Mouse (Mus musculus) right cerebral cortex, postnatal 36 days (tissue): ENCODE data around the gene Mrvi1.

Experiments
- DNase-seq, 2 experiments: peaks; one replicate each; pipeline ENCODE4 v3.0.0; 2022; ENCODE audit warnings: low spot score in 2 of 2, mixed read lengths in 1 of 2

The Mrvi1 gene

DNA sequence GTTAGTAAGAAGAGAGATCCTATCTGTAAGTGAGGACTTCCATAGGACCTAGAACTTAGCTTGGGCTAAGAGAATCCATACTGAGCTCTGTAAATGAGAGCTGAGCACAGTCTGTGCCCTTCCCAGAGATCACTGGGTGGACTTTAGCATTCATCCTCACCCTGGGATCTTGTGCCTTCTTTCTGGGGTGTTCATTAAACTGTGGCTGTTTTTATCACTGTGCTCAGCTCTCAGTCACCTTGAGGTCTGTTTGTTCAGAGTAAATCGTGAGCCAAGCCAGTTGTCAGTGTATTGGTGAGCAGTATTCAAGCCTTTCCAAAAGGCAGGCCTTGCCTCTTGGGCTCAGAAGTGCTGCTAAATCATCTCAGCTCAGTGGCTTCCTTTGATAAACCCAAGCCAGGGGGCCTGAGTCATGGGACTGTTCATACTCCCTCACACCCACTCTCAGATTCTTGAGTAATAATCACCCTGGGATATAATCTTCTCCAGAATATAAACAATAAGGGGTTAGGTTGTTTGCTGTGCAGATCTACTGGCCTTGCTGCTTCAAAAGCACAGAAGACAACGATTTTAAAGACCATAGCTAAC lies 100.4 kb downstream of the Mrvi1 start:
- DNase-seq: no peak

DNA sequence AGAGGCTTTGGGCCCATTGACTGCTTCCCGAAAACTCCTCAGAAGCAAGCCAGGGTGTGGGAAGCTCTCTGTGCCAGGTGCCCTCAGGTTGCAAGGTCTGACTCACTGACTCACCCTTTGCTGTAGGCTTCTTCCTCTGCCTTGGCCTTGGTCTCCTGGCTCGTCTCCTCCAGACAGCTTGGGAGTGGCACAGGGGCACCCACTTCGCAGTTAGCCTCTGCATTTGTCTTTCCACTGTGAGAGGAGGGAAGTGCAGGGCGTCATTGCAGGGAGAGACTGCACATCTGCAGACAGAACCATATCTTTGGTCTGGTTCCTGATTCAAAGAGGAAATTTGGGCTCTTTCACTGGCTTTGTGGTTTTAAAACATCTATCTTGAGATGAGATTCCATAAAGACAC lies 104.2 kb downstream of the Mrvi1 start:
- no peak for DNase-seq

DNA sequence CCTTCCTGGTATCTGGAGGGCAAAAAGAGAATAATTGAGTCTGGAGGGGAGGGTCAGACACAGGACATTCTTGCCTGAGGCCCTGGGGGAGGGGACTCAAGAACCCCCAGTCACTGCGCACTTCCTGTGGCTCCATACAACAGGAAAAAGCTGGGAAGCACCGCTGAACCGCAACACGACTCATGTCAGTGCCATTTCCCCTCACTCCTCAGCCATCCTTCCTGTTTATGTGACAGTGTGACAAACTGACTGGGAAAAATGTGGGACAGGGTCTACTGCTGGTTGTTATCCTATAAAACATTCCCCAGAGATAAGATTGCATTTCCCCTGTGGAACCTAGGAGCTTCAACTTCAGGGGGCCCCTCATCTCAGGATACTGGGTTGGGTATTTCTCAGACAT lies 105.3 kb downstream of the Mrvi1 start:
- DNase-seq: no peak

DNA sequence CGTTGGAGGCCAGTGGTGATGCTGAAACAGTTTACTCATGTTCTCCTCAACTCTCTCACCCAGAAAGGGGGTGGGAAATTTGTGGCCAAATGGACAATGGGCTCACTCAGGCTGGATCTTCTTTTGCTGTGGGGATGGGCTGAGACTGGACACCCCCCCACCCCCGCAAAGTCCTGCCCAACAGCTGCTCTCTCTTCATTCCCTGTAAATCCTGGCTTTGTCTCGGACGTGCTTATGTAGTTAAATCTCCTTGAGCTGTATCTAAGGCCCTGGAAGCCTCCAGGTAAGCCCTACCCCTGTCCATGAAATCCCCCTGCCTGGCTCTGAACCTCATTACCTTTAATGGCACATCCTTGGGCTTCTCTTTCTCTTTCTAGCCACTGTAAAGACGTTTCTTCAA lies 113.5 kb downstream of the Mrvi1 start:
- DNase-seq: no peak

DNA sequence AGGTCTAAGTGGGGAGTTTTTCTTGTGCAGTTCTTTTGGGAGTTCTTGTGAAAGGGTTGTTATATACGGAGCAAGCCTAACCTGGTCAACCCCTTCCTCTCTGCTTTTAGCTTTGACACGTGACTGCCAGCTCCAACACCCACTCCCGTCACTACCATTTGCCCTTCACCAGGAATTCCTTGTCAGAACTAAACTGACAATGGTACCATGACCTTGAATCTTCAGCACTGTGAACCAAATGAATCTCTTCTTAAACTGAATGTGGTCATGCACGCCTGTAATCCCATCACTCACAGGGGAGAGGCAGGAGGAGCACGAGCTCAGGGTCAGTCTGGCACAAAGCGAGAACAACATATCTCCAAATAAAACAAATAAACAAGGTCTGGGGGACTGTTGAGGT lies 115.1 kb downstream of the Mrvi1 start:
- no peak for DNase-seq

DNA sequence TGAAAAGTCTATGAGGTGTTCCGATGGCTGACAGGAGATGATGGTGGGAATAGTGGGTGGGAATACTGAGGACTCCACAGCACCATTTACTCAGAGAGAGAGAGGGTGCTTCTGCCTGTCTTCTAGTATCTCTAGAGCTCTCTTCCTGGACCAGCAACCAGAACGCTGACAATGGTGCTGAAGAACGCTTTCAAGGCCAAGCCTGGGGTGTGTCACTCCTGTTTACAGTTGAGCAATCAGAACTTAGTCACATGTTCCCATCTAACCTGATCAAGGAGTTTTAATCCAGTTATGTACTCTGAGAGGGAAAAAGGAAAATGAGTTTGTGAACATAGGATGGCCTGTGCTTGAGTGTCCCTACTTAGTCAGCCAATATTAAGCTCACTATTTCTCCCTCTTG lies 116.2 kb downstream of the Mrvi1 start:
- no peak for DNase-seq

DNA sequence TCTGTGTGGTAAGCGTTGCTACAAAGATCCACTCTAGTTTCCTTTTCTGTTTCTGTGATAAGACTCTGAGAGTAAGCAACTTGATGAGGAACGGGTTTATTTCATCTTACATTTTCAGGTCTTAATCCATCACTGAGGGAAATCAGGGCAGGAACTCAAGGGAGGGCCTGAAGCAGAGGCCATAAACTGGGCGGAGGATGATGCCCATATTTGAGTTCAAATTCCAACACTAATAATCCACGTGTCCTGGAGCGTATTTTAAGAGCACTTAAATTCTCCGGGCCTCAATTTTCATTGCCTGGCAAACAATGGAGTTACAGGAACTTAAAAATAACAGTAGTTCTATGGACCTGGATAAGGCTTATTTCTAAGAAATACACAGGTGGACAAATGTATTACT lies 116.7 kb downstream of the Mrvi1 start:
- DNase-seq: no peak

DNA sequence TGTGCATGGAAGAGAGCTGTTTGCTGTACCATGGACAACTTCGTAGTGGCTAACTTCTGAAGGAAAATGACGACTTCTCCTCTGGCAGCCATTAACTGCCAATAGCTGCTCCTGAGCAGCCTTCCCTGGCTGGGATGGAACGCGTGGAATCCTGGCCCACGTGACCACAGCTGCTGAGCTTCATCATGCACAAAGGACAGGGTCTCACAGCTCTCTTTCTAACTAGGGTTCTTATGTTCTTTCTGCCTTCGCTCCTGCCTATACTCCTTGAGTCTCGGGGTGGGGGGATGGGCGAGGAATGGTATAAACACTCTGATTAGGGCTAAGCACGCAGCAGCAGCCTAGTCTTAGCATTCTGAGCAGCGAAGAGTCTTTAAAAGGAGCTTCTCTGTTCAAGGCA lies 117.2 kb downstream of the Mrvi1 start:
- DNase-seq: no peak

DNA sequence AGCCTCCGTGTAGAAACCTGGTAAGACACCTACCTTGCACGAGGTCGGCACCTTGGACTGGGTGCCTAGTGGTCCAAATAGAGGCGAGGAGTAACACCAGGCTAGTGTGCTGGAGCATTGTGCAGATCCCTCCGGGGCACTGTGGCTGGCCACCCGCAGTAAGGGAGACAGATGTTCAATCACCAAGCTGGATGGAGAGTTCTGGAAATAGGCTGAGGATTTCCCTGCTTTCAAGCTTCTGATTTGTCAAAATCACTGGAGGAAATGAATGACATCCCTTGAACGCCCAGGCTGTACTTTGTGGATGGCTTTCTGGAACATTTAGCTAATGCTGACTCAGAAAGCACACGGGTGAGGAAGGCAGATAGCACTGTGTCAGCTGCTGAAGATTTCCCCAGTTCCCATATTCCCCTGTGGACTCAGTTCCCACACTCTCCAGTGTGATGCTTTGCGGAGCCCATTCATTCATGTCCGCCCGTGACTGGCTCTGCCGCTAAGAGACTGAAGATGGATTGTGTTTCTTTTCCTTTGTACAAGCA lies 119.4 kb downstream of the Mrvi1 start, which contains the start of gene Lyve1:
Lyve1 (minus strand) TSS at position 489 of the 539 bp plus-strand sequence.
- DNase-seq: no peak

DNA sequence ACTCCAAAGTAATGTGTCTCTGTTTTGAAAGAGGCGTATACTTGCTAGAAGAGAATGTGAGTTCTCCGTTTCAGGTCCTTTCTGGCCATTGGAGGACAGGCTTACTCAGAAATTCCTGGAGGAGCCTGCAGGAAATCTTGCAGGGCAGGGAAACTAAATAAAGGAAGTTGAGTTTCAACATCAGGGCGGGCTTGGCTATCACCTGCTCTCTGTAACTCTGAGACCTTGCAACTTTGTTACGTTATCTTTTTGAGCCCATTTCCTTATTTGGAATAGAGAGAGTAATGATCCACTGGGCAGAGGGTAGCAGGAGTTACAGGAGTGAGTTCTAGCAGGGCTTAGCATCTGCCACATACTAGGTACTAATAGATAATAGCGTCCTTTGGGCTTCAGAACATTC lies 122.1 kb downstream of the Mrvi1 start:
- DNase-seq: no peak

DNA sequence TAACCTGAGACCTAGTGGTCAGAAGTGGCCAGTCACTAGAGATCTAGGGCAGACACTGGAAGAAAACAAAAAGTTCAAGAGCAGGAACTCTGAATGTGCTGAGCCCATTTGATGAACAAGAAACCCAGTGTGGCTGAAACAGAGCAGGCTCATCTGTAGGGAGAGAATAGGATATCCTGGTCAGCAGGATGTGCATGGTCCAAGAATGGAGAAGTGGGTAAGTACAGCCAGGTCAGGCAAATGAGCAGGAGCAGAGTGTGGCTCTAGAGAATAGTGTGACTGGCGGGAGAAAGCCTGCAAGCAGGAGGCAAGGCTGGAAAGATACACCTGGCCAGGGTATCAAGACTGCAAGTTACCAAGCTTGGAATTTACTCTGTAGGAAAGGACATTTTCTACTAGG lies 126.7 kb downstream of the Mrvi1 start:
- DNase-seq: no peak

DNA sequence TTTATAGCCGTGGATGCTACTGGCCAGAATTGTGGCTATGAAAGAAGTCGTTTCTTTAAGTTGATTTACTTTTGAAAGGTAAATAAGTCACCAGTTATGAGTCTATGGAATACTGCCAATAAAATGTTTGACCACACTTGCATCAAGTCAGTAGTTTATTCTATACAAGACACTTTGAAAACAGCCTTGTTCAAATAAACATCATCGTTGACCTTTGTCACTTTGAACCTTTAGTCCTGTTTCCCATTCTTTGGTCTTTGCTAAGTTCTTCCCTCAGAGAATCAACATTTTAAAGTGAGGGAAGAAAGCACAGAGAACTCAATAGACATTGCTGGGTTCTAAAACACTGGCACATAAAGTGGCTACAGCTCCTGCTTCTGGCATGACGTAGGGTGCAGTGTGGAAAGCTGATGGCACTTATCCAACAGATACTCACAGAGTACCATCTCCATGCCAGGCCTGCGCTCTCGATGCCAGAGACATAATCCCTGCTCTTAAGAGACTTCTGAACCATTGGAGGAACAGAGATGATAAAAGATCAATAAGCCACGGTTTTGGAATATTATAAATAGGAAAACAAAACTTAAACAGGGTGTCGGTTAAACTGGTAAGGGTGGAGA lies 127.2 kb downstream of the Mrvi1 start:
- no peak for DNase-seq

DNA sequence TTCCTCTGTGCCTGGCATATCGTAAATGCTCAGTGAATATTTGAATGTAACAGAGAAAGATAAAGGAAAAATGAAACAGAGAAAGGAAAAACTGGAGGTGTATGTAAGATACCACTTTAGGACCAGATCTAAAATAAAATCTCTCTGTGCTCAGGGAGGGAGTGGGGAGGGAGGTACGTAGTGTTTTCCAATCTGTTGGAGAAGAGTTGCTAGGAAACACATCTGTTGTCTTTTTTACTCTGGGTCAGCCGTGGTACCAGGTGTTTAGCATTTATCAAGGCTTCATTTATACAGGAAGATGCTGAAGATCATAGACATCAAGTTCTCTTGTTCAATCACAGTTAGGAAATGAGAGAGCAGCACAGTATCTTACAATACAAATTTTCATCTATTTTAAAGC lies 127.7 kb downstream of the Mrvi1 start:
- peak; percentile 17 to 31 for DNase-seq

DNA sequence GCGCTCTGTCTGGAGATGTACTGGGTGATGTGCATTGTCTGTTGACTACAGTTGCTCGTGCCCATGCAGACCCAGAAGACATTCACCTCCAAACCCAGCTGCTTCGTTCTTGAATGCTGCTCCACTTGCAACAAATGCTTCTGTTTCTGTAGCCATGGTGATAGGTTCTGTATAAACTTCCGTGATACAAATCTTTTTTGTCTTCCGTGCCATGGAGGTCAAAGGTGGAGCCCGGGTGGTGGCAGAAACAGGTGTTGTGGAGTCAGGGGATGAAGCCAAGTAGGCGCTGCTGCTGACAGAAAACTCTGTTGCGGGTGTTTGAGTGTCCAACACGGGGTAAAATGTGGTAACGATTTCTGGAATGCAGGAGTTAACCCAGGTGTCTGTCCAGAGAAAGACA lies 128.7 kb downstream of the Mrvi1 start:
- DNase-seq: no peak

DNA sequence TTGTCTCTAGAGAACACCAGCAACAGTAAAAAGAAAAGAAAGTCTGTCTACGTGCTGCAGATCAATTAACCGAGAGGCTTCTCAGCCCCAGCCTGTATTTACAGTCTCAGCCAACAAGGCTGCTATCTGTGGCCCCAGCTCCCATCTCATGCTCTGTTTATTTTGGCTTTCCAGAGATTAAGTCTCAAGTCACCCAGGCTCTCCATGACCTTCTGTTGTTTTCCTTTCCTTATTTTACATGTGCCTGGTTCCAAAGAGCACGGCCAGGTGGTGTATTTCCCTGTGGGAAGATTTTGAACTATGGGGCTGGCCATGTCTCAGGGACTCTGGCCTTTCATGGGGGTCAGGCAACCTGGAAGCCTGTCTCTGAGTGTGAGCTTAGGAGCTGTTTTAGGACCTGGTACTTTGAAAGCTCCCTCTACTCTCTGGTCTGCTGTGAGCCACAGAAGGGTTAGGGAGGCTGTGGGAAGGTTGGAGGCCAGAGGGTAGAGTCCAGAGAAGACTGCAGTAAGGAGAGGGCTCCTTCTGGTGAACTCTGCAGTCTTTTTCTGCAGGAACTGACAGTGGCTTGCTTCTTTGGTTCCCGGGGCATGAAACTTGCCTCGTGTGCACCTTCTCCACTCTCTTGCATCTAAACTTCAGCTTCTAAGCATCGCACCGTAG lies 130.6 kb downstream of the Mrvi1 start:
- DNase-seq: no peak

DNA sequence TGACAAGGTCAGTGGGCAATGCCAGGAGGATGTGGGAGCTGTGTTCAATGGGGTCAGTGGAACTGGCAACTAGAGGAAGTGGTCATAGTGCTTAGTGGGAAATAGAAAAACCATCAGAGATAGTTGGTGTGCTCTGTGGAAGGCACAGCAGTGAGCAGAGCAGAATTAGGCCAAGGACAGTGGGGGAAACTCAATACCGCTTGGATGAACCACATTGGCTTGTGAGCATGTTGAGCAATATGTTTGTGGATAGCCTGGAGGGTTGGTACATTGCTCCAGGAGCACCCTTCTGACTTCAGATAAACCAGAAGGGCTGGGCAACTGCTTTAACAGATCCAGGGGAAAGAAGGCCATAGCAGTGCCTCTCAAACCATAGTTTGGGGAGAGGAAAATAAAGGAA lies 133.9 kb downstream of the Mrvi1 start:
- DNase-seq: no peak

DNA sequence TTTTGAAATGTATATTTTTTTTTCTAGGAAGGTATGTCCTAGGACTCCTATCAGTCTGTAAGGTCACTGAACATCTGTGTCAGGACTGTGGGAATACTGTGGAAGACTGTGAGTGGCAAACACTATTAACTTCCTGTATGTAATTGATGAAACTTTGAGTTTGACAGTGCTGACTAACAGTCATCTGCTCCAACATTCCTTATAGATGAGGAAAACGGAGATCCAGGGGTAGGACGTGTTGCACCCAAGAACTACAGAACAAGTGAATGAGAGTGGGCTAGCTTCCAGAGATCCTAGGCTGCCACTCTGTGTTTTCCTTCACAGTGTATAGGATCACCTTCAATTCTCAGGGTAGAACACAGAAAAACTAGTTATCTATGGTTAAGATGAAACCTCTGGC lies 134.9 kb downstream of the Mrvi1 start:
- DNase-seq: no peak

DNA sequence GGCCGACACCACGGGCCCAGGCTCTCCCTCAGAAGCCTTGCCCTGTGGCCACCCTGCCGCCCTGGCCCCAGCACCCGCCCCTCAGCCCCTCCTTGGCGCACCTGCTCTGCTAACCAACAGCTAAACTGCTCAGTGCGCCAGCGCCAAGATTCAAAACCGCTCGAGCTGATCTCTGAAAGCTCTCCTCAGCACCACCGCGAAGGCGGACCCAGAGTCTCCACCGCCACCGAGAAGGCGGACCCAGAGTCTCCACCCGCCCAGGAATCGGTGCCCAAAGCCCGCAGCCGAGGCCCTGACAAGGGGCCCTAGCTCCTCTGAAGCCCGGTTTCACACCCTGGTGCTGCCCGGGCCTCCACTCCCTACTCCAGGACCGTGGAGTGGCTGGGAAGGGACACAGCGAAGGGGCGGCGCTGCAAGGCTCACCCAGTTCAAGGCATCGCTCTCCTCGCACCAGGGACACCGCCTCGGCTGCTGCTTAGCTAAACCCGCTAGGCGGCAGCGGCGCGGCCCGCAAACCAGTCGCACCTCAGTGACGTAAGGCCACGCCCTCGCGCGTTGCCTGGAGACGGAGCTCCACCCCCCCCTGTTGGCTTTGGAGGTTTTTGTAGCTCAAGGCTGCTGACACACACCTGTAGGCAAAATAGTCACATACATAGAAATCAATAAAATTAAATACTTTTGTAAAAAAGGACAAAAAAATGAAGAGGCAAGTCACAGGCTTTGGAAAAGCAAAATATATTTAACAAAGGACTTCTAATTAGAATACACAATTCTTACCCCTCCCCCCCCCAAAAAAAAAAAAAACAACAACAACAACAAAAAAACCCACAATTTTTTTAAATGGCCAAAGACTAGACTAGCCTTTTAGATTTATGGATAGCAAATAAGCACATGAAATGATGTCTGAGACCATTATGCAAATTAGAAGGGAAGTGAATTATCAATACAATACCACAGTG lies 138.1 kb downstream of the Mrvi1 start, which contains the start of gene Rnf141:
Rnf141 (minus strand) TSS at position 542 of the 959 bp plus-strand sequence.
- peak; percentile 89 to 90 for DNase-seq

DNA sequence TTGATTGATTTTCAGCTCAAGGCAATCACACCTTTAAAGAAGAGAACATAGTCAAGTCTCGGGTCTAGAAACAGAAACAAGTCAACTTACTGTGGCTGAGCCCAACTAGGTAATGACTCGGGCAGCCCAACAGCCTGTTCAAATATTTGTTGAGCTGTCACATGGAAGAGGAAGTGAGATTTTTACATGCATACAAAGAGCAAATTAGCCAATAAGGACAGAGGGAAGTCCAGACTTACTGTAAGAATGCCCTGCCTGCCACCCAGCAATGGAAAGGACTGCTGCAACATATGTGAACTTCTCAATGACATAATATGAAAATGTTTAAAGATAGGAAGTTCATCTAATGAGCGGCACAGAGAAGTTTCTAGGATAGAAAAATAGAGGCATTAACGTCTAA lies 141.9 kb downstream of the Mrvi1 start:
- DNase-seq: no peak

DNA sequence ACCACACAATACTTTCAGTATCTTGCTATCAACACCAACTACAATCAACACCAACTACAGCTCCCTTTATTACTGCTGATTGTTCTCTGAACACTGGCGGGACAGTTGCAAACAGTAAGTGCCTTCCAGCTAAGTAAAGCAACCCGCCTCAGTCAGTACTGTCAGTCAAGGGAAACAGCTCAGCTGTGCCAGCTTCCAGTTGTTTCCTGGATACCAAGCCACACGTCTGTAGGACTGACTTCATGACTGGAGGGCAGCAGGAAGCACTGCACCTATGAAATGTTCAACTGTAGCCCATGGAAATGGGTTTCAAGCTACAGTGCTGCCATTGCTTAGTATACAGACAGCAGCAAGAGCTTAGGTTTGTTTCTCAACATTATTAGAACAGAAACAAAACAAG lies 147.7 kb downstream of the Mrvi1 start:
- DNase-seq: no peak

DNA sequence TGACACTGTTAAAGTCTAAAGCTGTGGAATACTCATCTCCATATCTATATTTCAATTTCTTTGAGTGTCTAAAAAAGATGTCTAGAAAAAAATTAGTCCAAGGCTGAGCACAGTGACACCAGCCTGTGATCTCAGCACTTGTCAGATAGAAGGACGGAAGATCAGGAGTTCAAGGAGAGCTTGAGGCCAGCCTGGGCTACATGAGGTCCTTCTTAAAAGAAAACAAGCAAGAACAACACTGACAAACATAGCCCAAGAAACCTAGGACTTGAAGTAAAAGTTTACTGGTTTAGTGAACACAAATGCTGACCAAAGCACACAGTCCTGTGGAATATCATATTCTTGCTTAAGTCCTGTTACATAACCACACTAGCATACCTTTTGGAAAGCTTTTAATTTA lies 148.2 kb downstream of the Mrvi1 start:
- no peak for DNase-seq

DNA sequence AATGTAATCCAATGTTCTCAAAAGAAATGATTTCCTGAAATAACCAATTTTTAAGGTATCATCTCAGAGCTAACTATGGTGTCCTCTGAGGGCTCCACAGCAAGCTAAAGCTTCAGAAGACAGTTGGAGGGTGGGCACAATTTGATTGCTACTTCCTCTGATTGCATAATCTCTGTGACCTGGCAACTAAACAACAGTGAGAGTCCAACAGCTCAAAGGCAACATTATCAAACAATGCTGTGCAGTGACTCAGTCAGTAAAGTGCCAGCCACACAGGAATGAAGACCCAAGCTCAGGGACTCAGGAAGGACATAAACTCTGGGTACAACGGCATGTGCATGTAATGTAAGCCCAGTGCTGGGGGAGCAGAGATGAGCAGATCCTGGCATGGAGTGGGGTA lies 149.2 kb downstream of the Mrvi1 start:
- DNase-seq: no peak
